Mouse (Mus musculus): ENCODE results near the gene Bcl9.

DNA sequence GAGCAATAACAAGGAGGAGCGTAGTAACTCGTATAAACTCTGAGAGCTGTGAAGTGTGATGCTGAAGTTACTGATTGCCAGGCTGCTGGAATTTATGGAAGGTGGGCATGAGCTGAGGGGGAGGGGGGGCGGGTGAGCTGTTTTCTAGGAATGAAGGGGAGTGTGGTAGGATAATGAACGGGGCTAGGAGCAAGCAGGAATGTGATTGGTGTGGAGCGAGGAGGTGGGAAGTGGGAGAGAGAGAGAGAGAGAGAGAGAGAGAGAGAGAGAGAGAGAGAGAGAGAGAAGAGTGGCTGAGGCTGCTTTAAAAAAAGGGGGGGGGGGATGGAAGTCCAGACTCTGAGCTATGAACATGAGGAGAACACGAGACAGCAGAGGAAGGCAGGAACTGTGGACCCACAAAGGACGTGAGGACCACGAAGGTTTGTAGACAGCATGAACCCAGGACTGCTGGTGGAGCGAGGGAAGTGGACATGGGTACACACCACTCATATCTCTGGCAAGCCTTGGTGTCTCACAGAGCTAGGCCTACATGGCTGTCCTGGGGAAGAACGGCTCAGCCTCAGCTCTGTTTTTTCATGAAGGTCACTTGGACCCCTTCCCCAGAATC is 1.2 kb upstream of the Bcl9 start:
- TF ChIP-seq CTCF (IDR thresholded peaks at IDR 0.05) (no peak), POLR2A (IDR thresholded peaks at IDR 0.05; ENCODE audit: insufficient read depth, low read depth, low read length) (no peak), EP300 (IDR thresholded peaks at IDR 0.05; ENCODE audit: insufficient read depth, low read depth, low read length) (no peak)

Data from heart, adult 2 months (tissue).